Mouse (Mus musculus) testis, postnatal 10 days (tissue): ENCODE measurements around the gene Tpst2.

Source experiments
- DNase-seq: peaks from one replicate; pipeline ENCODE4 v3.0.0; 2021; ENCODE audit warnings: low spot score

Gene Tpst2

DNA sequence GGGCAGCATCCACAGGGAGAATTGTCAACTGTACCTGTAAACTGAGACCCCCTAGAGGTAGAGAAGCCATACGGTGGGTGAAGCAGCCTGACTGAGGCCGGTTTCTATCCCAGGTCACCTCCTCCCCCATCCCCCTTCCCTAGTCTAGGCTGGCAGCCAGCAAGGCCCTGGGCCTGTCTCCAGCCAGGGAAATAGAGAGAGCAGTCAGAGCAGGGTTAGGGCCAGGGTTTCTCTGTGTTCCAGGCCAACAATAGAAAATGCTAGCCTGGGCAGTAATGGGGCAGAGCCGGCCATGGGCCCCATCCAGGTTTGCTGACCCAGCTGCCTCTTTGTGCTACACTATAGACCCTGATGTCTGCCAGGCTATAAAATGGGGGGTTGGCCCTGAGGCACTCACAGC is 21.1 kb upstream of the Tpst2 start, which contains the start of gene Crybb1:
TSS of gene Crybb1 (plus strand) at position 390 of the 400 bp plus-strand sequence.
- peak; percentile 61 for DNase-seq

- DNase-seq: no peak
Measured at GRCm38 (mm10) chr5:112256457-112256856, 20.0 kb upstream of the Tpst2 start.

GRCm38 (mm10) chr5:112257896-112258295 is 18.6 kb upstream of the Tpst2 start:
- no peak for DNase-seq

DNA sequence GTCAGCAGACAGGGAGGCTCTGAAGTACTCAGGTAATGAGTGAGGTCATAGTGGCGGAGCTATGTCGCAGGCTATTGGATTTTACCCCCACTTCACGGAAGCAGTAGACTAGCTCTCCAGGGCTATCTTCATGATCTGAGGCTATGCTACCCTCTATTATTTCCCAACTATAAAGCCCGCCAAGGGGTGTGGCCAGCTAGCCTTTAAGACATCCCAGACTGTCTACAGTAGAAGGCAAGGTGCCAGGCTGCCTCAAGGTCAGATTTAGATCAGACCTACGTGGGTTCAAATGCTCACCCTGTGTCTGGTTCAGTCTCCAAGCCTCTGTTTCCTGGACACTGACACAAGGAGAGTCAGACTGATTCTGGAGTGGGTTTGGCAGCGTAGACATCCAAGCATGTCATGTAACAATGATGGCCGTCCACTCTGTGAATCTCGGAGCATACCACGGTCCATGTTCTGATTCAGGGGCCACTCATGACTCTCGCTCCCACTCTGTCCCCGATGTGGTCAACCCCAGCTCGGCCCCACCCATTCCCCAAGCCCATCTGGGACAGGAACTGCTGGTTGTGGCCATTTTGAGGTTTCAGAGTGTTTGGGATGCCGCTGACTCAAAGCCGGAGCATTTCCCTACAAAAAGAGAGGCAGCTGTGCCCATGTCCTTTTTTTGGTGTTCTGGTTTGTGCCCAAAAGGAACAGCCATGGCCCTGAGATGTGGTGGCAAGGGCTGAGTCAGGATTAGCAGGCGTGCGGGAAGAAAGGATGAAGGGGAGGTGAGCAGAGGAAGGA is 16.4 kb upstream of the Tpst2 start:
- DNase-seq: no peak

GRCm38 (mm10) chr5:112260818-112261217 is 15.7 kb upstream of the Tpst2 start:
- no peak for DNase-seq

- DNase-seq: no peak
Measured at GRCm38 (mm10) chr5:112264099-112264498, 12.4 kb upstream of the Tpst2 start.

DNA sequence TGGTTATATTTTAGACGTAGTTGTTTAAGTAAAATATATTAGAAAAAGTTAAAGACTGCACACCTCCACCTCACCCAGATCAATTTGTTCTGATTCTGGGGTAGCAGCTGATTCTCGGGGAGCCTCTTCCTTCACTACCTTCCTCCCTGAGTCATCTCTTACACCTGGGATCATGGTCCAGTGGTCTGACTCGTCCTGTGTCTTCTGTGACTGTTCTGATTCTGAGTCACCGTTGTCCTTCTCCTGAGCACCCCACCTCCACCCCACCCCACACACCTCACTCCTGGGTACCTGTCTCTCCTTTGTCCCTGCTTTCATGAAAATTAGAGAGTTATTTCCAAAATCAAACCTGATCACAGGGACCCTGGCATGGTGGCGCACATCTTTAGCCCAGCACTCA is 11.4 kb upstream of the Tpst2 start:
- no peak for DNase-seq

GRCm38 (mm10) chr5:112265515-112265914 is 11.0 kb upstream of the Tpst2 start:
- no peak for DNase-seq

DNA sequence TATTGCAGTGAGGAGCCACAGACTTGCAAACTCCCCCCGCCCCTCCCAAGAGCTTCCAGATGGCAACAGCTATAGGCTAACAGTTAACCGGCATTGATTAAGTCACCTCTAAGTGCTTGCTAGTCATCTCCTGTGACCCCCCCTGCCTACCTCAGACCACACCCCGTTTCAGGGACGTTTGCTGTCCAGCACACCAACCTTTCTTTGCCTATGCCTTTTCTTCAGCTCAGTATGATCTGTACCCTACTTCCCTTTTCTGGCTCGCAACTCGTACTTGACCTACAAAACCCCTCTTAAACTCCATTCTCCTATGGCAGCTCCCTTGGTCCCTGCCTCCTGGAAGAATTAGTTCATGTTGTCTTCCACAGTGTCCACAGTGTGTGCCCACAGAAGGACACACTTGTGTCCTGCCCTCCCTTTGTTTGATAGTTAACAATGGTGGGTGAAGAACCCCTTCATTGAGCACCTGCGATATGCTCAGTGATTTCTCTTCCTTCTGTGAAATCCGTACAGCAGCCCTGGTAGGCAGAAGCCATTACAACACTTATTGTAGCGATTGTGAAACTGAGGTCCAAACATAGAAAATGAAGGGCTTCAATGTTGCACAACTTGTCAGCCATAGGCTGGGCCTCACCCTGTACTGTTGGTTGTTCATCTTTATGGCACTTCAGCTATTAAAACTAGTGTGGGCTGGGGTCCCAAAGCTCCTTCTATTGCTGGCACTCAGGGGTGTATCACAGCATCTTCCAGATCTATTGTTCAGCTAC is 10.3 kb upstream of the Tpst2 start:
- DNase-seq: no peak

DNA sequence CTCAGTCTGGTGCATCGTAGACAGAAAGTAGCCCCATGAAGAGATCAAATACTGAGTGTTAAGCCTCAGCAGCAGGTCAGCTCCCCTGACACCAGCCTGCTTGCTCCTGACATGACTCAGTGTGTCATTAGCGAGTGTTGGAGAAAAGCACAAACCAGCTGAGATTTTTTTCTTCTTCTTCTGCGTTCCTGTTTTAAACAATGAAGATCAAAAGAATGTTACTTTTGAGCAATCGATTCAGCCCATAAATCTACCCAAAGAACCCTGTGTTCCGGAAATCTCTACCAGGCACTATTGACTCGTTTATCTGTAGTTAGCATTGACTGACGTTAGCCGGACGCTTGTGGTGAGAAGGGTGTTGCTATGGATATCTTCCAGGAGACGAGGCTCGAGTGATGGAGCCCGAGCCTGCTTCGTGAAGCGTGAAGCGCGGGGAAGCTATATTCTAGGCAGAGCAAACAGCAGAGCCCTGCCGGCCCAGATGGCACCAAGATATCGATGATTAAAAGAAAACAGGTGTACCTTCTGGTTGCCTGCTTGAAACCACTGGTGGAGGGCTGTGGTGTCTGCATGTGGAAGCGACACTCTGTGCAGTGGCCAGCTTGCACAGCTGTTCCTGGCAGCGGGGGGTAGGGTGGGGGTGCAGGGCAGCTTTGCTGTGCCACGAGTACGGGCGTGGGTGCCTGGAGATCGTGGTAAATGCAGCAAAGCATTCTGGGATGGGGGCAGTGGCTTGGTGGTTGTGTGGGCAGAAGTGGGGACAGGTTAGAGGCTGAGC is 5.5 kb upstream of the Tpst2 start:
- no peak for DNase-seq

GRCm38 (mm10) chr5:112272934-112273333 is 3.6 kb upstream of the Tpst2 start:
- DNase-seq: no peak

DNA sequence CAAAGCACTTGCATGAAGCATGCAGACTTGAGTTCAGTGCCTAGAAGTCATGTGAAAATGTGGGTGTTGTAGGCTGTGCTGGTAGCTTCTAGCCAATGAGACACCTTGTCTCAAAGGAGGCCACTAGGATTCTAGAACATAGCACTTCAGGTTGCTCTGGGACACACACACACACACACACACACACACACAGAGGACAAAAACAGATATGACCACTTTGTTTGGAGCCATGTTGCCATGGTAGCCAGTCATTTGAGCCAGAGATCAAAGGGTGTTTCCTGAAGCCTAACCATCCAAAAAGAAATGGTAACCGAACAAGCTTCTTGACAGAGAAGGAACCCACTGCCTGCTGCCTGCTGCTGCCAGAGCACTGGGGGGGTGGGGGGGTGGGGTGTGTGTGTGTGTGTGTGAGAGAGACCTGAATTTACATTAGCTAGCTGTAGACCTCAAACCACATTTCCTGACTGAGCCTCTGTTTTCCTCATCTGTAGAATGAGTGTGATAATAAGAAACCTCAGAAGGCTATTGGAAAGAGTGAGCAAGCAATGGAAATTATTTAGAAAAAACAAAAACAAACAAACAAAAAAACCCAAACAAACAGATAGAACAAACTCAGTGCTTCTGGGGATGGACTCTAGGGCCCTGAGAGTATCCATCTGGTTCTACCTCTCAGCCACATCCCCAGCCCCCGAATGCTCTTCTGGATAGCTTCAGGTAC is 2.6 kb upstream of the Tpst2 start:
- no peak for DNase-seq

GRCm38 (mm10) chr5:112275021-112275804 is 1.3 kb upstream of the Tpst2 start:
- DNase-seq: no peak

GRCm38 (mm10) chr5:112276907-112277348 is 437 bp downstream of the Tpst2 start:
- DNase-seq: no peak

DNA sequence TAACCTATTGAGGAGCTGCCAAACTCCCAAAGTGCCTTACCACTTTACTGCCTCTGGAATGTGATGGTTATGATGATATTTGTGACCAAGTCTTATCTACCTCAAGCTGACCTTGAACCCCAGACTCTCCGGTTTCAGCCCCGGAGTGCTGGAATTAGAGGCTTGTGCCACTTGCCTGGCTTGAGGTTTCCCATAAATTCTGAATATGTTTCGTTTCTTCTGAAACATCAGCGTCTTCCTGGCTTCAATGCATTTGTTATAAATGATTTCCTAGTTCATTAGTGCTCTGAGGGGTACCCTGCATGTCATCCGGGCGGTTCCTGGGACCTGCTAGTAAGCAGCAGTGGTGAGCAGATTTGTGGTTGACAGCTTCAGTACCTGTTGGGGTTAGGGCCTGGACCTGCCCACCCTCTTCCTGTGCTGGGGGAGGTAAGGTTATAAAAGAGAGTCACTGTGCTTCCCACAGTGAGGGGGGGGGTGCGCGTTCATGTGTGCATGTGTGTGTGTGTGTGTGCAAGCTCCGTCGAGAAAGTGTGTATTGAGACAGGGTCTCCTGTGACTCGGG is 1.5 kb downstream of the Tpst2 start:
- DNase-seq: no peak

GRCm38 (mm10) chr5:112279181-112280021 is 2.9 kb downstream of the Tpst2 start:
- no peak for DNase-seq

- DNase-seq: no peak
Measured at GRCm38 (mm10) chr5:112280151-112280550, 3.7 kb downstream of the Tpst2 start.

DNA sequence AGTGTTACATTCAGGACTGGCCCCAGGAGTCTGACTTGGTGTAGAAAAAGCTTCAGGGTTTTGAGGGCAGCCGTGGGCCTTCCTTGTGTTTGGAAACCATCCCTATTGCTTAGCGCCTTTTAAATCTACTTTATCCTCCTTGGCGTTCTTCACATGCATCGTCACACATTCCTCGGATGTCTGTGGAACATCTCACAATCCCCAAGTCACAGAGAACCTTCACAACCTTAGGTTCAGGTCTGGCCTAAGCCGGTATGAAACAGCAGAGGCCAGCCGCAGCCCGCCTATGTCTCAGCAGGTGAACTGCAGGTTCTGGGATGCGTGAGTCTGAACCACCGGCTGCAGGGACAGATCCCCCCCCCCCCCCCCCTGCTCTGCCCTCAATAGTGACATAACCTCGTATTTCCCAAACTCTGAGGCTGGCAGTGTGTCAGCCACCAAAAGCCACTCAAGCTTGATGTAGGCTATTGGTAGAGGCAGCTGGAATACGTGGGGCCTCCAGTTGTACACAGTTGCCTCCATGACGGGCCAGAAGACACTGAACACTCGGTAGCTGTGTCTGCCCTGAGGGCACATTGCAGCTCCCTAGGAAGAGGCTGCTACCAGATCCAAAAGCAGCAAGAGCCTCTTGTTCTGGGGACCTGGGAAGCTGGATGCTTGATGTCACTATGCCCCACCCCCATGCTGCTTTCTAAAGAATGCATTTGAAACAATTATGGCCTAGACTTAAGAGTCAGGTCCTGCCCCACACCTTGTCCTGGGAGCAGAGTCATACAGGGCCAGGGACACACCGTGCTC is 4.6 kb downstream of the Tpst2 start:
- DNase-seq: no peak

DNA sequence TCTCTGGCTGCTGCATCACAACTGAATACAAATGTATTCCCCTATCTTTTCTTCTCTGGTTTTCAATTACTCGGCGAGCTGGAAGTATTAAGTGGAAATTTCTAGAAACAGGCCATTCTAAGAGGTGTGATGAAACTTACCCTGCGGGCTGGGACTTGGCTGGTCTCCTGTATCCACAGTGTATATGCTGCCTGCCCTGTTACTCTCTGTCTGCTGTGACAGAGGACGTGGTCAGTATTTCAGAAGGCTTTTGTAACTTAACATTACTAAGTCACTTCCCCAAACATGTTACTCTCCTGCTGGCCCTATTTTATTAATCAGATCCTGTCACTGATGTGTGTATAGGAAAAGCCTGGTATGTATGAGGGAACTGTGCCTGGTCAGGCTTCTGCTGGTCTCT is 5.2 kb downstream of the Tpst2 start:
- no peak for DNase-seq
